Mouse (Mus musculus) hindbrain, embryonic 16.5 days (tissue): ENCODE results near the gene H2-Ke6. TPM values are rescaled to one million over a fixed set of nuclear protein-coding genes. Genes with fewer than 3 reads are reported as not detected.

Experiments used
- ATAC-seq: fragments of 200-750 bp; cut with Nextera tagmentation; 2 replicates; pipeline ENCODE4 v1.8.0; 2017; ENCODE audit warnings: moderate TSS enrichment, moderate library complexity
- H3K27ac ChIP-seq: fragments of 300-500 bp; sonication (generic); 2 replicates; pipeline ENCODE4 v1.5.1; 2014; ENCODE audit warnings: low read depth, mild to moderate bottlenecking, control low read depth, low read length, moderate library complexity
- H3K27me3 ChIP-seq: fragments of 300-500 bp; sonication (generic); replicated peaks from 2 replicates; pipeline ENCODE4 v1.6.1; 2014; ENCODE audit warnings: low read length; ENCODE audit not compliant: control insufficient read depth, insufficient read depth
- H3K36me3 ChIP-seq: fragments of 300-500 bp; sonication (generic); 2 replicates; pipeline ENCODE4 v1.6.1; 2014; ENCODE audit warnings: mild to moderate bottlenecking, low read length, moderate library complexity, mixed read lengths; ENCODE audit not compliant: control insufficient read depth, insufficient read depth
- H3K4me1 ChIP-seq: fragments of 300-500 bp; sonication (generic); 2 replicates; pipeline ENCODE4 v1.6.1; 2014; ENCODE audit warnings: low read depth, low read length; ENCODE audit not compliant: control insufficient read depth, insufficient read depth
- H3K4me2 ChIP-seq: fragments of 300-500 bp; sonication (generic); 2 replicates; pipeline ENCODE4 v1.6.1; 2014; ENCODE audit warnings: mild to moderate bottlenecking, low read length, control low read depth, moderate library complexity
- H3K4me3 ChIP-seq: fragments of 300-500 bp; sonication (generic); 2 replicates; pipeline ENCODE4 v1.5.1; 2014; ENCODE audit warnings: mild to moderate bottlenecking, low read length, control low read depth, moderate library complexity
- H3K9ac ChIP-seq: fragments of 300-500 bp; sonication (generic); 2 replicates; pipeline ENCODE4 v1.6.1; 2014; ENCODE audit warnings: low read depth, mild to moderate bottlenecking, control low read depth, low read length, moderate library complexity
- H3K9me3 ChIP-seq: fragments of 300-500 bp; sonication (generic); 2 replicates; pipeline ENCODE4 v1.6.1; 2014; ENCODE audit warnings: mild to moderate bottlenecking, low read length, moderate library complexity; ENCODE audit not compliant: control insufficient read depth
- WGBS: fragments of 180-500 bp; shearing (Covaris S2); extraction: QIAGEN DNeasy Blood & Tissue Kit; methylation state at CpG from one replicate; pipeline ENCODE4 v1.1.7; 2014; 5-methylcytosine and 5-hydroxymethylcytosine counted together
- polyA plus RNA-seq: library from polyadenylated mRNA; unstranded; fragments of >200 nt; fragmentation: Nextera tagmentation; extraction: Ambion mirVana; gene quantifications from 2 replicates; pipeline ENCODE4 v1.2.1, GENCODE M21; 2015

The H2-Ke6 gene
- polyA plus RNA-seq, 1 experiment from 2014 or later, result 69.5 TPM

GRCm38 (mm10) chr17:34024861-34025755, 2.8 kb downstream of the H2-Ke6 start:
- Histone ChIP-seq H3K9ac (peak overlapping the region; percentile 92), H3K4me3 (peak overlapping the region; percentile 77), H3K27me3 (no peaks in the 10 kb centered on the region), H3K36me3 (peaks cover 31% of the 10 kb centered on the region), H3K9me3 (no peaks in the 10 kb centered on the region), H3K27ac (peak overlapping the region; percentile 95), H3K4me2 (peak overlapping the region; percentile 90), H3K4me1 (peaks cover 52% of the 10 kb centered on the region)
- ATAC-seq, result peak; percentile 2
- whole genome bisulfite sequencing, result under 1% methylated on average over 51 of the region's 57 CpGs

- Histone ChIP-seq H3K9me3 (no peaks in the 10 kb centered on the region), H3K9ac (peak within 1 kb of the TSS; percentile 92), H3K4me3 (peak within 1 kb of the TSS; percentile 77), H3K27me3 (no peaks in the 10 kb centered on the region), H3K27ac (peak within 1 kb of the TSS; percentile 95), H3K4me2 (peak within 1 kb of the TSS; percentile 90), H3K36me3 (peaks cover 24% of the 10 kb centered on the region), H3K4me1 (peaks cover 44% of the 10 kb centered on the region)
- 0% methylated on average over 52 of the region's 58 CpGs for WGBS
- peak; percentile 79 for ATAC-seq
These were observed 3.5 kb downstream of the H2-Ke6 start, which contains the start of gene Ring1 for GRCm38 (mm10) chr17:34024317-34024821. Ring1 (minus strand) TSS chr17:34024680.

GRCm38 (mm10) chr17:34023678-34024077, 4.2 kb downstream of the H2-Ke6 start:
- 63% methylated on average over 9 of the region's 9 CpGs for WGBS
- Histone ChIP-seq H3K27me3 (no peaks in the 10 kb centered on the region), H3K4me2 (peak overlapping the region; percentile 90), H3K4me1 (peaks cover 41% of the 10 kb centered on the region), H3K9me3 (no peaks in the 10 kb centered on the region), H3K4me3 (peak overlapping the region; percentile 77), H3K36me3 (peaks cover 17% of the 10 kb centered on the region), H3K9ac (peak overlapping the region; percentile 92), H3K27ac (peak overlapping the region; percentile 95)
- ATAC-seq, result no peak

- Histone ChIP-seq H3K36me3 (peaks cover 13% of the 10 kb centered on the region), H3K4me1 (peaks cover 34% of the 10 kb centered on the region), H3K4me2 (no peak overlapping the region), H3K9ac (no peak overlapping the region), H3K4me3 (no peak overlapping the region), H3K27ac (no peak overlapping the region), H3K27me3 (no peaks in the 10 kb centered on the region), H3K9me3 (no peaks in the 10 kb centered on the region)
- WGBS, result 97% methylated on average over 20 of the region's 20 CpGs
- ATAC-seq, result no peak
These were observed 4.9 kb downstream of the H2-Ke6 start for GRCm38 (mm10) chr17:34022987-34023386.

GRCm38 (mm10) chr17:34022414-34022783, 5.5 kb downstream of the H2-Ke6 start:
- Histone ChIP-seq H3K4me3 (no peak overlapping the region), H3K27me3 (no peaks in the 10 kb centered on the region), H3K27ac (no peak overlapping the region), H3K9me3 (no peaks in the 10 kb centered on the region), H3K36me3 (peaks cover 13% of the 10 kb centered on the region), H3K9ac (no peak overlapping the region), H3K4me1 (peaks cover 31% of the 10 kb centered on the region), H3K4me2 (no peak overlapping the region)
- WGBS, result 97% methylated on average over 14 of the region's 14 CpGs
- ATAC-seq, result no peak

GRCm38 (mm10) chr17:34021539-34022413, 6.1 kb downstream of the H2-Ke6 start:
- Histone ChIP-seq H3K27ac (no peak overlapping the region), H3K4me1 (peaks cover 24% of the 10 kb centered on the region), H3K9ac (no peak overlapping the region; the same call in 1 of the 2 replicates), H3K4me3 (no peak overlapping the region), H3K9me3 (no peaks in the 10 kb centered on the region), H3K4me2 (no peak overlapping the region), H3K27me3 (no peaks in the 10 kb centered on the region), H3K36me3 (peaks cover 13% of the 10 kb centered on the region)
- 95% methylated on average over 22 of the region's 23 CpGs for WGBS
- ATAC-seq, result no peak

GRCm38 (mm10) chr17:34013436-34013835, 14.4 kb downstream of the H2-Ke6 start:
- Histone ChIP-seq H3K4me2 (no peak overlapping the region), H3K27ac (no peak overlapping the region), H3K9me3 (no peaks in the 10 kb centered on the region), H3K4me1 (no peaks in the 10 kb centered on the region), H3K9ac (no peak overlapping the region), H3K27me3 (no peaks in the 10 kb centered on the region), H3K4me3 (no peak overlapping the region), H3K36me3 (no peaks in the 10 kb centered on the region)
- 91% methylated on average over 8 of the region's 8 CpGs for WGBS
- no peak for ATAC-seq

GRCm38 (mm10) chr17:34010156-34010555, 17.7 kb downstream of the H2-Ke6 start:
- no peaks in the 10 kb centered on the region for H3K36me3 ChIP-seq
- 90% methylated on average over 5 of the region's 5 CpGs for WGBS

GRCm38 (mm10) chr17:34006570-34006969, 21.3 kb downstream of the H2-Ke6 start:
- Histone ChIP-seq H3K27me3 (peaks cover under 1% of the 10 kb centered on the region), H3K4me1 (no peaks in the 10 kb centered on the region), H3K27ac (no peak overlapping the region), H3K4me2 (no peak overlapping the region), H3K36me3 (no peaks in the 10 kb centered on the region), H3K4me3 (no peak overlapping the region), H3K9ac (no peak overlapping the region), H3K9me3 (no peaks in the 10 kb centered on the region)
- 51% methylated on average over 2 of the region's 2 CpGs for WGBS
- ATAC-seq, result no peak

More at GRCm38 (mm10) chr17:34010156-34010555, 17.7 kb downstream of the H2-Ke6 start:
- no peak for ATAC-seq
- Histone ChIP-seq H3K4me3 (no peak overlapping the region), H3K4me2 (no peak overlapping the region), H3K27me3 (no peaks in the 10 kb centered on the region), H3K4me1 (no peaks in the 10 kb centered on the region), H3K9me3 (no peaks in the 10 kb centered on the region), H3K27ac (no peak overlapping the region), H3K9ac (no peak overlapping the region)
